Mouse (Mus musculus) cortical plate, adult 2 months (tissue): ENCODE results near the gene Smg5. TPM values are rescaled to one million over a fixed set of nuclear protein-coding genes. Genes with fewer than 3 reads are reported as not detected.

Experiments
- H3K27ac ChIP-seq: fragments of 200-500 bp; 2 replicates; pipeline ENCODE4 v1.5.1; 2012; ENCODE audit warnings: low read length, control low read depth, inconsistent platforms; ENCODE audit not compliant: insufficient read depth
- H3K4me1 ChIP-seq: fragments of 200-500 bp; 2 replicates; pipeline ENCODE4 v1.6.1; 2011; ENCODE audit warnings: low read length; ENCODE audit not compliant: control insufficient read depth, insufficient read depth
- H3K4me3 ChIP-seq: fragments of 200-500 bp; 2 replicates; pipeline ENCODE4 v1.5.1; 2011; ENCODE audit warnings: mild to moderate bottlenecking, low read length, control low read depth; ENCODE audit not compliant: insufficient read depth
- CTCF ChIP-seq: fragments of 200-500 bp; IDR thresholded peaks from 2 replicates; pipeline ENCODE4 v1.5.1; 2011; ENCODE audit warnings: mild to moderate bottlenecking, control low read depth, low read length; ENCODE audit not compliant: insufficient read depth; ENCODE audit errors: extremely low read depth
- POLR2A ChIP-seq: fragments of 200-500 bp; IDR thresholded peaks from 2 replicates; pipeline ENCODE4 v1.6.1; 2011; ENCODE audit warnings: mild to moderate bottlenecking, low read length, control low read depth; ENCODE audit not compliant: insufficient read depth; ENCODE audit errors: extremely low read depth
- polyA plus RNA-seq: library from polyadenylated mRNA; depleted of rRNA; stranded (reverse); fragments of >200 nt; gene quantifications from 2 replicates; pipeline ENCODE4 v1.2.3, GENCODE M21; 2012; rRNA removed

Gene Smg5
- polyA plus RNA-seq, 1 experiment, result 84.4 TPM

GRCm38 (mm10) chr3:88409741-88410644 lies 73.9 kb downstream of the Smg5 start, which contains the start of gene Pmf1:
Gene Pmf1 (minus strand): TSS chr3:88410331.
- peak within 1 kb of the TSS; percentile 72 for H3K27ac ChIP-seq
- no peaks in the 10 kb centered on the region; the same call in 1 of the 2 replicates for H3K4me1 ChIP-seq
- H3K4me3 ChIP-seq, result peak within 1 kb of the TSS; percentile 48
- TF ChIP-seq CTCF (no peak), POLR2A (peak; percentile 93)

- no peak for TF ChIP-seq CTCF
- TF ChIP-seq POLR2A, result no peak
- H3K27ac ChIP-seq, result peak overlapping the region; percentile 32; the same call in 1 of the 2 replicates
- H3K4me3 ChIP-seq, result peak overlapping the region; percentile 48; the same call in 1 of the 2 replicates
- H3K4me1 ChIP-seq, result no peaks in the 10 kb centered on the region; the same call in 1 of the 2 replicates
Measured at GRCm38 (mm10) chr3:88410645-88411031, 74.6 kb downstream of the Smg5 start.

- Histone ChIP-seq H3K4me3 (no peak overlapping the region), H3K27ac (no peak overlapping the region), H3K4me1 (no peaks in the 10 kb centered on the region; the same call in 1 of the 2 replicates)
- TF ChIP-seq CTCF (no peak), POLR2A (no peak)
Measured at GRCm38 (mm10) chr3:88411681-88412080, 75.6 kb downstream of the Smg5 start.

Other genes with a start within 250 kb of the Smg5 start
- 128 and 131 TPM in 2 replicates for gene Mef2d, start 193.9 kb upstream of the Smg5 start, polyA plus RNA-seq
- gene Rhbg, start 81.6 kb upstream of the Smg5 start, polyA plus RNA-seq, result not detected in 2 replicates
- gene Gm38392, start 49.0 kb upstream of the Smg5 start, polyA plus RNA-seq, result 0.08 TPM in 1 of 2 replicates, not detected in the other
- gene Tsacc, start 39.3 kb upstream of the Smg5 start, polyA plus RNA-seq, result 3.3 and 5.0 TPM in 2 replicates
- gene Cct3, start 39.1 kb upstream of the Smg5 start, polyA plus RNA-seq, result 151 and 165 TPM in 2 replicates
- gene Glmp, start 11.2 kb upstream of the Smg5 start, polyA plus RNA-seq, result 90.9 and 97.3 TPM in 2 replicates
- 0.83 and 0.86 TPM in 2 replicates for gene Tmem79, start 112 bp upstream of the Smg5 start, polyA plus RNA-seq
- 15.3 and 15.6 TPM in 2 replicates for gene Paqr6, start 28.3 kb downstream of the Smg5 start, polyA plus RNA-seq
- gene Bglap3, start 36.5 kb downstream of the Smg5 start, polyA plus RNA-seq, result 14.7 and 17.5 TPM in 2 replicates
- gene Bglap2, start 42.4 kb downstream of the Smg5 start, polyA plus RNA-seq, result 0.44 TPM in 1 of 2 replicates, not detected in the other
- not detected in 2 replicates for gene Bglap, start 48.2 kb downstream of the Smg5 start, polyA plus RNA-seq
- gene Pmf1, start 74.1 kb downstream of the Smg5 start, polyA plus RNA-seq, result 10.5 and 11.1 TPM in 2 replicates
- 76.3 and 76.4 TPM in 2 replicates for gene Slc25a44, start 88.9 kb downstream of the Smg5 start, polyA plus RNA-seq
- 68.9 and 71.6 TPM in 2 replicates for gene Sema4a, start 124.9 kb downstream of the Smg5 start, polyA plus RNA-seq
- gene Lmna, start 173.7 kb downstream of the Smg5 start, polyA plus RNA-seq, result 64.7 and 70.6 TPM in 2 replicates
- 1.5 TPM in 2 replicates for gene Mex3a, start 196.1 kb downstream of the Smg5 start, polyA plus RNA-seq
- gene Rab25, start 212.0 kb downstream of the Smg5 start, polyA plus RNA-seq, result 0.13 and 0.36 TPM in 2 replicates
- gene Lamtor2, start 216.8 kb downstream of the Smg5 start, polyA plus RNA-seq, result 126 and 133 TPM in 2 replicates
- 103 and 110 TPM in 2 replicates for gene Ubqln4, start 217.5 kb downstream of the Smg5 start, polyA plus RNA-seq
- 120 and 126 TPM in 2 replicates for gene Ssr2, start 239.6 kb downstream of the Smg5 start, polyA plus RNA-seq